Mouse (Mus musculus) megakaryocyte, embryonic 14.5 days (primary cell): Measurements from ENCODE around the gene Gar1. TPM values are rescaled to one million over a fixed set of nuclear protein-coding genes. Genes with fewer than 3 reads are reported as not detected.

Source experiments
- H3K27me3 ChIP-seq: replicated peaks from 2 replicates; pipeline ENCODE3; 2012; ENCODE audit warnings: inconsistent platforms
- H3K36me3 ChIP-seq: replicated peaks from 2 replicates; pipeline ENCODE3; 2012; ENCODE audit warnings: low read length, inconsistent platforms, mixed read lengths
- H3K4me1 ChIP-seq: 2 replicates; pipeline ENCODE4 v1.6.1; 2012; ENCODE audit warnings: inconsistent platforms
- H3K4me3 ChIP-seq: replicated peaks from 2 replicates; pipeline ENCODE3; 2012; ENCODE audit warnings: moderate library complexity, mild to moderate bottlenecking, inconsistent platforms
- H3K9me3 ChIP-seq: 2 replicates; pipeline ENCODE4 v1.6.1; 2012; ENCODE audit warnings: inconsistent platforms
- FLI1 ChIP-seq: IDR thresholded peaks from 2 replicates; pipeline ENCODE4 v1.6.1; 2012; ENCODE audit warnings: low read length, inconsistent platforms, mixed read lengths
- GATA1 ChIP-seq: IDR thresholded peaks from 3 replicates; pipeline ENCODE4 v1.6.1; 2012; ENCODE audit warnings: mixed read lengths, low read length, inconsistent platforms, borderline replicate concordance
- polyA plus RNA-seq: library from polyadenylated mRNA; stranded (reverse); fragments of >175 nt; gene quantifications from 2 replicates; pipeline ENCODE4 v1.2.3, GENCODE M21; 2012; ENCODE audit warnings: low replicate concordance; ENCODE audit not compliant: insufficient read depth

Gar1 gene
- polyA plus RNA-seq, 1 experiment, result 64.1 TPM

DNA sequence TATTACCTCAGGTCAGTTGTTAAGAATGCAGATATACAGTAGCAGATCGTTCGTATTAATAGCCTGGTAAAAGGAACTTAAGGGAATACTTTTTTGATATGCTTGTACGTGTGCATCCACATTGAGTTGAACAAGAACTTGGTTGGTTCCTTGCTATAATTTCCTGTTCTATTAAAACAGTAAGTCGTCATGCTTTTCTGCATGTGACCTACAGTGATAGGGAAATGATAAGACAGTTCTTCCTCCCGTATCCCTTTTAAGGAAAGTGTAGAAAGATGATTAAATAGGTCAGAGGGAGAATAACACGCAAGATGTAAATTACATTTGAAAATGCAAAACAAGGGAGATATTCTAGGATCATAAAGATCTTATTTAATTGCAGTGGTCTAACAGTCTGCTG, 5.8 kb upstream of the Gar1 start:
- Histone ChIP-seq H3K27me3 (peaks cover 1% of the 10 kb centered on the region), H3K9me3 (no peaks in the 10 kb centered on the region), H3K4me1 (peaks cover 16% of the 10 kb centered on the region), H3K36me3 (no peaks in the 10 kb centered on the region), H3K4me3 (no peak overlapping the region)
- TF ChIP-seq FLI1, result no peak
- no peak for TF ChIP-seq GATA1

DNA sequence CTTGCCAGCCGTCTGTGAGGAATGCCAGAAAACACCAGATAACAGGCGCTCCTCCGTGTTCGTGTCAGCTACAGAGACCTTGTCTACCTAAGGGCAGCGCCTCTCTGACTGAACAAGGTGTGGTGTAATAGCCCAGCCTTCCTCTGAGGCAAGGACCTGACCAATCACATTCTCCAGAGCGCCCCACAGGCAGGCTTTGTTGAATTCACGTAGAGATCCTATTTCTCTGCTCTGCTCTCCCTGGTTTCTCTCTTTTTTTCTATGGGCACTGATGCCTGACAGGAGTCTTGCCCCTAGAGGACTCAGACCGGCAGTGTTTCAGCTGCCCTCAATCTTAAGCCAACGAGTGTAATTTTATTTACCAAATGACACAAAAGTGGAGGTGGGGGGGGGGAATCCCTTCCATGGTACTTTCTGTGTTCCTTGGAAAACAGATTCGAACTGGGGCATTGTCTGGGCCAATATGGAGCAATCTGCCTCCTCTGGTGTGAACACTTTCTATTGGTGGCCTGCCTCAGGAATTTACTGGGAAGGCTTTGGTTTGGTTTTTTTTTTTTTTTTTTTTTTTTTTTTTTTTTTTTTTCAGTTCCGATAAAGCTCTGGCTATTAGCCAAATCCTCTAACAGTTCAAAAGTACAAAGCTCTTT, 5.0 kb upstream of the Gar1 start:
- H3K9me3 ChIP-seq, result no peaks in the 10 kb centered on the region
- peak overlapping the region; percentile 56 for H3K4me3 ChIP-seq
- peaks cover 1% of the 10 kb centered on the region for H3K27me3 ChIP-seq
- H3K4me1 ChIP-seq, result peaks cover 20% of the 10 kb centered on the region
- TF ChIP-seq FLI1 (no peak), GATA1 (no peak)
- H3K36me3 ChIP-seq, result no peaks in the 10 kb centered on the region

GRCm38 (mm10) chr3:129835388-129835934, 4.3 kb upstream of the Gar1 start, which contains the start of gene Cfi:
Cfi (plus strand) TSS chr3:129835884.
- Histone ChIP-seq H3K4me3 (peak within 1 kb of the TSS; percentile 56), H3K27me3 (peaks cover 1% of the 10 kb centered on the region), H3K36me3 (no peaks in the 10 kb centered on the region), H3K4me1 (peaks cover 20% of the 10 kb centered on the region), H3K9me3 (no peaks in the 10 kb centered on the region)
- TF ChIP-seq GATA1 (no peak), FLI1 (no peak)

GRCm38 (mm10) chr3:129830626-129831025, 570 bp downstream of the Gar1 start:
- Histone ChIP-seq H3K36me3 (peaks cover 28% of the 10 kb centered on the region), H3K27me3 (no peaks in the 10 kb centered on the region), H3K4me3 (peak overlapping the region; percentile 99), H3K9me3 (no peaks in the 10 kb centered on the region), H3K4me1 (peaks cover 40% of the 10 kb centered on the region)
- TF ChIP-seq GATA1 (no peak), FLI1 (no peak)

GRCm38 (mm10) chr3:129827691-129828090, 3.5 kb downstream of the Gar1 start:
- peak overlapping the region; percentile 33 for H3K4me3 ChIP-seq

DNA sequence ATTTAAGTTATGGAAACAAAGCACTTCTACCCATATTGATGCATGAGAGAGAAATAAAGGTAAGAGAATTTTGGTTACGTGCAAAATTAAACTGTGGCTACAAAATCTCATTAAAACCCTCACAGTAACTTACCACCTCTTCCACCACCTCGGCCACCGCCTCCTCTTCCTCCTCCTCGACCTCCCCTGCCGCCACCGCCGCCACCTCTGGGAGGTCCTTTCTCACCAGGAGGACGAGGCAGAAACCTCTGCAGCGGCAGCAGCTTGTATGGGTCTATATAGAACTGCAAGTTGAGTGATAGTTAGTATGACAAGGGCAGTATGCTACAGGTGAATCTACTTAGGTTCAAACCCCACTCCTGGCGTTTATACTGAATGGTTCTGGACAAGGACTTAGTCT, 4.5 kb downstream of the Gar1 start:
- H3K4me1 ChIP-seq, result peaks cover 28% of the 10 kb centered on the region
- no peak overlapping the region for H3K4me3 ChIP-seq
- H3K27me3 ChIP-seq, result no peaks in the 10 kb centered on the region
- TF ChIP-seq GATA1, result no peak
- TF ChIP-seq FLI1, result no peak
- H3K9me3 ChIP-seq, result no peaks in the 10 kb centered on the region
- peaks cover 65% of the 10 kb centered on the region for H3K36me3 ChIP-seq

More at GRCm38 (mm10) chr3:129827691-129828090, 3.5 kb downstream of the Gar1 start:
- Histone ChIP-seq H3K27me3 (no peaks in the 10 kb centered on the region), H3K9me3 (no peaks in the 10 kb centered on the region), H3K36me3 (peaks cover 56% of the 10 kb centered on the region), H3K4me1 (peaks cover 34% of the 10 kb centered on the region)
- TF ChIP-seq GATA1 (no peak), FLI1 (no peak)

GRCm38 (mm10) chr3:129824891-129825290, 6.3 kb downstream of the Gar1 start:
- Histone ChIP-seq H3K27me3 (no peaks in the 10 kb centered on the region), H3K4me1 (peaks cover 21% of the 10 kb centered on the region), H3K4me3 (no peak overlapping the region), H3K9me3 (no peaks in the 10 kb centered on the region), H3K36me3 (peaks cover 69% of the 10 kb centered on the region)
- no peak for TF ChIP-seq GATA1
- TF ChIP-seq FLI1, result no peak

DNA sequence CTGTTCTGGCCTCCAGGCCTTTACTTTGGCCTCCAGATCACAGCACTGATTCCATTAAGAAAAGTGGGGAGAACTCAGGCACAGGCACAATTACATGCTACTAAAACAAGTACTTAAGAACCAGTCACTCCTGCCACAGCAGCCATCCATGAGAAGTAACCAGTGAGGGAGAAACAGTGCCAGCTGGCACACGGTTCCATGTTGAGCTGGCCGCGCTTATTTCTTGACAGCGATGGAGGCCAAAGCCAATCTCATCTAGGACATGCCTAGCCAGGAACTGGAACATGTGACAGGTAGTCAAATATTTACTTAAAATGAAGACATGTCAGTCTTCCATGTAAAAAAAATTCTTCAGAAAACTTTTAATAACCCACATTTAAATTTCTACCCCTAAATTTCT, 7.0 kb downstream of the Gar1 start:
- H3K27me3 ChIP-seq, result no peaks in the 10 kb centered on the region
- peaks cover 14% of the 10 kb centered on the region for H3K4me1 ChIP-seq
- no peaks in the 10 kb centered on the region for H3K9me3 ChIP-seq
- TF ChIP-seq FLI1 (no peak), GATA1 (no peak)
- no peak overlapping the region for H3K4me3 ChIP-seq
- H3K36me3 ChIP-seq, result peaks cover 72% of the 10 kb centered on the region

DNA sequence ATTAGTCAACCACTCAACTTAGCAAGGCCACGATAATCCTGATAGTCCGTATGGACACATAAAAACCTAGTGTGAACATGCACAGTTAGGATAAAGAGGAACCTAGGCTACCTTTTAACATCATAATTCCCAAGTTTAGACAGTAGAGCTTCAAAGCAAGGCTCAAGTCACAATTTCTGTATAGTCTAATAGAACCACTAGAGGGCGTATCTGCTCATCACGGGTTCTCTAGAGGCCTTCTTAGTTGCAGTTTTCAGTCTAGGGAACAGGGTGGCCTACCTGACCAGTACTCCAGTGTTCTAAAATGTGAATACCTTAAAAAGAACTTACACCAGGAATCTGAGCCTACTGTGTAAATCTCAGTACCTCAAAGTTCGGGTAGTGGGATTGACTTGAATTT, 7.9 kb downstream of the Gar1 start:
- peaks cover 7% of the 10 kb centered on the region; the same call in 1 of the 2 replicates for H3K4me1 ChIP-seq
- TF ChIP-seq GATA1 (no peak), FLI1 (no peak)
- peaks cover 68% of the 10 kb centered on the region for H3K36me3 ChIP-seq
- no peak overlapping the region for H3K4me3 ChIP-seq
- no peaks in the 10 kb centered on the region for H3K9me3 ChIP-seq
- H3K27me3 ChIP-seq, result no peaks in the 10 kb centered on the region

- Histone ChIP-seq H3K36me3 (peaks cover 58% of the 10 kb centered on the region), H3K27me3 (no peaks in the 10 kb centered on the region), H3K4me1 (0 out of 2 replicates have a peak, but pooled peaks cover under 1% of the 10 kb centered on the region), H3K9me3 (no peaks in the 10 kb centered on the region), H3K4me3 (no peak within 1 kb of the TSS)
- no peak for TF ChIP-seq GATA1
- no peak for TF ChIP-seq FLI1
Observed at GRCm38 (mm10) chr3:129822206-129822775, 8.9 kb downstream of the Gar1 start, which contains the start of gene Rrh. Rrh (minus strand) TSS chr3:129822587.
